Mouse (Mus musculus) heart, adult 9 months (tissue): ENCODE results near the gene Ankrd28.
A peak's percentile ranks its signal among the peaks of the same experiment; 100 is the strongest.
"Not testable (repeated sequence)": the region's sequence is repeated elsewhere in the genome, so short reads cannot be mapped to it uniquely, and the experiment has no call there.

Source experiments
- DNase-seq, 2 experiments: peaks; one replicate each; pipeline ENCODE4 v3.0.0; 2022; ENCODE audit warnings: low spot score in 2 of 2

Ankrd28 gene

GRCm38 (mm10) chr14:31830571-31831369, at the start of gene Ankrd28:
Gene Ankrd28, minus strand, starts transcription at chr14:31830651.
- DNase-seq, result peak; percentile 93

- DNase-seq, result no peak
Observed at GRCm38 (mm10) chr14:31879456-31879855, 49.0 kb upstream of the Ankrd28 start.

GRCm38 (mm10) chr14:31872130-31872529, 41.7 kb upstream of the Ankrd28 start:
- peak; percentile 41 to 51 for DNase-seq

GRCm38 (mm10) chr14:31870436-31870835, 40.0 kb upstream of the Ankrd28 start:
- no peak for DNase-seq

- DNase-seq, result no peak
Observed at GRCm38 (mm10) chr14:31868591-31868990, 38.1 kb upstream of the Ankrd28 start.

GRCm38 (mm10) chr14:31866366-31866765, 35.9 kb upstream of the Ankrd28 start:
- DNase-seq, result not testable (repeated sequence)

GRCm38 (mm10) chr14:31858679-31859078, 28.2 kb upstream of the Ankrd28 start:
- DNase-seq, result peak; percentile 27 to 32

GRCm38 (mm10) chr14:31857096-31857975, 26.9 kb upstream of the Ankrd28 start:
- no peak for DNase-seq

GRCm38 (mm10) chr14:31856007-31856406, 25.6 kb upstream of the Ankrd28 start:
- no peak for DNase-seq

GRCm38 (mm10) chr14:31854667-31855066, 24.2 kb upstream of the Ankrd28 start:
- DNase-seq, result no peak

- DNase-seq, result no peak
Observed at GRCm38 (mm10) chr14:31843571-31843970, 13.1 kb upstream of the Ankrd28 start.

- no peak for DNase-seq
Observed at GRCm38 (mm10) chr14:31832022-31832421, 1.6 kb upstream of the Ankrd28 start.

GRCm38 (mm10) chr14:31831370-31831712, 890 bp upstream of the Ankrd28 start:
- peak in 1 of 2 experiments; percentile 6 for DNase-seq

GRCm38 (mm10) chr14:31829761-31830562, 489 bp downstream of the Ankrd28 start:
- DNase-seq, result peak; percentile 29 to 60

GRCm38 (mm10) chr14:31827221-31827620, 3.2 kb downstream of the Ankrd28 start:
- DNase-seq, result no peak

- DNase-seq, result no peak
Observed at GRCm38 (mm10) chr14:31809942-31810341, 20.5 kb downstream of the Ankrd28 start.

- no peak for DNase-seq
Observed at GRCm38 (mm10) chr14:31803791-31804190, 26.7 kb downstream of the Ankrd28 start.

- DNase-seq, result no peak
Observed at GRCm38 (mm10) chr14:31800976-31801375, 29.5 kb downstream of the Ankrd28 start.

- no peak for DNase-seq
Observed at GRCm38 (mm10) chr14:31800446-31800845, 30.0 kb downstream of the Ankrd28 start.

- DNase-seq, result no peak
Observed at GRCm38 (mm10) chr14:31798937-31799336, 31.5 kb downstream of the Ankrd28 start.

GRCm38 (mm10) chr14:31795535-31795934, 34.9 kb downstream of the Ankrd28 start:
- no peak for DNase-seq

GRCm38 (mm10) chr14:31794776-31795126, 35.7 kb downstream of the Ankrd28 start:
- DNase-seq, result no peak
